Mouse (Mus musculus): ENCODE results near the gene Cacna1b.

Cacna1b gene

GRCm38 (mm10) chr2:24553962-24554361, 209.0 kb downstream of the Cacna1b start:
- in situ Hi-C loops (cut with MseI, MboI), result no loop called here

All from mouse trophoblast stem cell (cell line).